Mouse (Mus musculus) small intestine, adult 2 months (tissue): Measurements from ENCODE around the gene Dnal1. TPM values are rescaled to one million over a fixed set of nuclear protein-coding genes. Genes with fewer than 3 reads are reported as not detected.
A peak's percentile ranks its signal among the peaks of the same experiment; 100 is the strongest.

ENCODE experiments used
- H3K27ac ChIP-seq: fragments of 200-500 bp; 2 replicates; pipeline ENCODE4 v1.5.1; 2012; ENCODE audit warnings: low read depth, low read length, control low read depth, inconsistent platforms; ENCODE audit not compliant: insufficient read depth
- H3K27me3 ChIP-seq: fragments of 200-500 bp; 2 replicates; pipeline ENCODE4 v1.6.1; 2012; ENCODE audit warnings: mild to moderate bottlenecking, moderate library complexity, low read length, inconsistent platforms; ENCODE audit not compliant: control insufficient read depth, insufficient read depth
- H3K36me3 ChIP-seq: fragments of 200-500 bp; 2 replicates; pipeline ENCODE4 v1.6.1; 2012; ENCODE audit warnings: mild to moderate bottlenecking, low read length, control low read depth, inconsistent platforms; ENCODE audit not compliant: control insufficient read depth, insufficient read depth
- H3K4me1 ChIP-seq: fragments of 200-500 bp; 2 replicates; pipeline ENCODE4 v1.6.1; 2012; ENCODE audit warnings: low read length, inconsistent platforms, mixed read lengths; ENCODE audit not compliant: control insufficient read depth, insufficient read depth, insufficient read length
- H3K4me3 ChIP-seq: fragments of 200-500 bp; 2 replicates; pipeline ENCODE4 v1.5.1; 2012; ENCODE audit warnings: low read depth, mild to moderate bottlenecking, control low read depth, inconsistent platforms, low read length, moderate library complexity
- CTCF ChIP-seq: fragments of 200-500 bp; IDR thresholded peaks from 2 replicates; pipeline ENCODE4 v1.5.1; 2012; ENCODE audit warnings: low read depth, mild to moderate bottlenecking, control low read depth, inconsistent platforms, low read length, moderate library complexity, mixed read lengths; ENCODE audit not compliant: insufficient replicate concordance, insufficient read length; ENCODE audit errors: extremely low read depth
- POLR2A ChIP-seq: fragments of 200-500 bp; IDR thresholded peaks from 2 replicates; pipeline ENCODE4 v1.6.1; 2012; ENCODE audit warnings: low read depth, mild to moderate bottlenecking, control low read depth, inconsistent platforms, low read length, moderate library complexity
- WGBS: fragments of 180-500 bp; shearing (Covaris S2); methylation state at CpG from one replicate; pipeline ENCODE4 v1.1.7; 2018; 5-methylcytosine and 5-hydroxymethylcytosine counted together
- polyA plus RNA-seq: library from polyadenylated mRNA; depleted of rRNA; stranded (reverse); fragments of >200 nt; gene quantifications from 2 replicates; pipeline ENCODE4 v1.2.3, GENCODE M21; 2012

The Dnal1 gene
- polyA plus RNA-seq, 1 experiment = 0.68 TPM

DNA sequence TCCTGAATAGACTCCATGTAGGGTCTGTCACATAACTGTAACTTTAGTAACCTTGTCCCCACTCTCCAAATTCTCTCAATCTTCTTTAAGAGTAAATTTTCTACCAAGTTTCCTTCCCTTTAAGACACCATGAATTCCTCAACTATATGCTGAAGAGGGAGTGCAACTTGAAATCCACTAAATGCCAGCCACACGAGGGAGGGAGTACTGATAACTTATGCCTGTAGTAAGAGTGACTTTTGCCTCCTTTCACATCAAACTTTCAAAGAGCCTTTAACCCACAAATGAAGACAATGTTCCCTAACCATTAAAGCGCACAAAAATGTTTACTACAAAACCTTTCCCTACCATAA lies 12.7 kb upstream of the Dnal1 start:
- H3K4me3 ChIP-seq = peak overlapping the region; percentile 78
- TF ChIP-seq POLR2A = no peak
- no peak for TF ChIP-seq CTCF
- 47% methylated on average over 2 of the region's 2 CpGs for WGBS
- no peaks in the 10 kb centered on the region for H3K27me3 ChIP-seq
- no peaks in the 10 kb centered on the region for H3K36me3 ChIP-seq
- H3K27ac ChIP-seq = no peak overlapping the region
- H3K4me1 ChIP-seq = peaks cover 2% of the 10 kb centered on the region; the same call in 1 of the 2 replicates

GRCm38 (mm10) chr12:84107012-84107411 lies 7.2 kb upstream of the Dnal1 start:
- H3K4me3 ChIP-seq = no peak overlapping the region
- H3K27me3 ChIP-seq = no peaks in the 10 kb centered on the region
- H3K36me3 ChIP-seq = no peaks in the 10 kb centered on the region
- H3K27ac ChIP-seq = no peak overlapping the region
- WGBS = 92% methylated on average over 3 of the region's 3 CpGs
- H3K4me1 ChIP-seq = no peaks in the 10 kb centered on the region
- TF ChIP-seq POLR2A = no peak
- TF ChIP-seq CTCF = no peak

- WGBS = 39% methylated on average over 1 of the region's 1 CpGs
- Histone ChIP-seq H3K4me3 (no peak overlapping the region), H3K36me3 (no peaks in the 10 kb centered on the region), H3K4me1 (no peaks in the 10 kb centered on the region), H3K27ac (no peak overlapping the region), H3K27me3 (no peaks in the 10 kb centered on the region)
- TF ChIP-seq CTCF (no peak), POLR2A (no peak)
Measured at GRCm38 (mm10) chr12:84107692-84108091, 6.5 kb upstream of the Dnal1 start.

- TF ChIP-seq CTCF (no peak), POLR2A (no peak)
- 95% methylated on average over 1 of the region's 1 CpGs for WGBS
- Histone ChIP-seq H3K36me3 (no peaks in the 10 kb centered on the region), H3K27me3 (no peaks in the 10 kb centered on the region), H3K4me3 (no peak overlapping the region), H3K27ac (no peak overlapping the region), H3K4me1 (peaks cover 3% of the 10 kb centered on the region)
Measured at GRCm38 (mm10) chr12:84109924-84110323, 4.2 kb upstream of the Dnal1 start.

- TF ChIP-seq POLR2A (no peak), CTCF (no peak)
Measured at GRCm38 (mm10) chr12:84110814-84111213, 3.4 kb upstream of the Dnal1 start.

DNA sequence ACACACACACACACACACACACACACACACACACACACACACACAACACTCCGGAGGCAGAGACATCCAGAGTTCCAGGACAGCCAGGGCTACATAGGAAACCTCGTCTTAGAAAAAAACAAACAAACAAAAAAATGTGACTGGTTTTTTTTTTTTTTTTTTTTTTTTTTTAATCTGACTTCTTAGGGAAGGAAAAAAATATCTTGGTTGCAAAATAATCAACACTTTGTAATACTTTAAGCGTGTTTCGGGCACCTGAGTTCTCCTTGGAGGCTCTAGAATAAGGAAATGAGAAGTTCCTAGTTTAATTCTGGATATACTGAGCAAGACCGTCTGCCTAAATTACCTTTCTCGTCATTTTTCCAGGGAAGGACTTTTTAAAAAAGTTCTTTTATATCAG lies 490 bp upstream of the Dnal1 start:
- Histone ChIP-seq H3K4me1 (peaks cover 3% of the 10 kb centered on the region), H3K36me3 (no peaks in the 10 kb centered on the region), H3K4me3 (no peak overlapping the region), H3K27ac (no peak overlapping the region), H3K27me3 (no peaks in the 10 kb centered on the region)
- TF ChIP-seq CTCF (no peak), POLR2A (no peak)
- 28% methylated on average over 6 of the region's 6 CpGs for WGBS

More at GRCm38 (mm10) chr12:84110814-84111213, 3.4 kb upstream of the Dnal1 start:
- 85% methylated on average over 4 of the region's 4 CpGs for WGBS
- peaks cover 3% of the 10 kb centered on the region for H3K4me1 ChIP-seq
- H3K27me3 ChIP-seq = no peaks in the 10 kb centered on the region
- H3K27ac ChIP-seq = no peak overlapping the region
- H3K36me3 ChIP-seq = no peaks in the 10 kb centered on the region
- no peak overlapping the region for H3K4me3 ChIP-seq

GRCm38 (mm10) chr12:84119584-84119983 lies 5.4 kb downstream of the Dnal1 start:
- Histone ChIP-seq H3K27ac (no peak overlapping the region), H3K4me3 (no peak overlapping the region), H3K27me3 (no peaks in the 10 kb centered on the region), H3K4me1 (no peaks in the 10 kb centered on the region), H3K36me3 (no peaks in the 10 kb centered on the region)
- 95% methylated on average over 5 of the region's 5 CpGs for WGBS
- TF ChIP-seq CTCF (no peak), POLR2A (no peak)

DNA sequence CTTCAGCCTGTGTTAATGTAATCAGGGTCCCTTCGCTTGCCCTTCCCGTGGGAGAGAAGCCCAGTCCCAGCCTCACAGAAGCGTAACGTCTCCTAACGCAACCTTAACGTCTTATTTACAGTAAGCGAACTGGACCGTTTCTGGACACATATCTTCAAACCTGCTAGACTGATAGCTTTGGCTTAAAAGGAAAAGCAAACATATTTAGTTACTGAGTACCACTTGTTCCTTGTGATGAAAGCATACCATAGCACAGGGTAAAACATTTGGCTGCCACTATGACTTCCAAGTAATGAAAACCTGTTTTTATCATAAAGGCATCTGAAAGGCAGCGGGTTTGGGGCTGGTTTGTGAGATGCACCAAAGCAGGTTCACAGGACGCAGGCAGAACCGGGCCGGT lies 11.7 kb downstream of the Dnal1 start:
- Histone ChIP-seq H3K4me1 (no peaks in the 10 kb centered on the region), H3K27me3 (no peaks in the 10 kb centered on the region), H3K36me3 (no peaks in the 10 kb centered on the region), H3K27ac (no peak overlapping the region), H3K4me3 (no peak overlapping the region)
- TF ChIP-seq POLR2A (no peak), CTCF (no peak)
- WGBS = 83% methylated on average over 12 of the region's 12 CpGs
